Mouse (Mus musculus) skeletal muscle tissue, postnatal 0 days (tissue): Measurements from ENCODE around the gene Zfp54. TPM values are rescaled to one million over a fixed set of nuclear protein-coding genes. Genes with fewer than 3 reads are reported as not detected.

Source experiments
- polyA plus RNA-seq: library from polyadenylated mRNA; unstranded; fragments of >200 nt; fragmentation: Nextera tagmentation; extraction: Ambion mirVana; gene quantifications from 2 replicates; pipeline ENCODE4 v1.2.1, GENCODE M21; 2015

The Zfp54 gene
- polyA plus RNA-seq = 1.2 and 1.6 TPM in 2 replicates

DNA sequence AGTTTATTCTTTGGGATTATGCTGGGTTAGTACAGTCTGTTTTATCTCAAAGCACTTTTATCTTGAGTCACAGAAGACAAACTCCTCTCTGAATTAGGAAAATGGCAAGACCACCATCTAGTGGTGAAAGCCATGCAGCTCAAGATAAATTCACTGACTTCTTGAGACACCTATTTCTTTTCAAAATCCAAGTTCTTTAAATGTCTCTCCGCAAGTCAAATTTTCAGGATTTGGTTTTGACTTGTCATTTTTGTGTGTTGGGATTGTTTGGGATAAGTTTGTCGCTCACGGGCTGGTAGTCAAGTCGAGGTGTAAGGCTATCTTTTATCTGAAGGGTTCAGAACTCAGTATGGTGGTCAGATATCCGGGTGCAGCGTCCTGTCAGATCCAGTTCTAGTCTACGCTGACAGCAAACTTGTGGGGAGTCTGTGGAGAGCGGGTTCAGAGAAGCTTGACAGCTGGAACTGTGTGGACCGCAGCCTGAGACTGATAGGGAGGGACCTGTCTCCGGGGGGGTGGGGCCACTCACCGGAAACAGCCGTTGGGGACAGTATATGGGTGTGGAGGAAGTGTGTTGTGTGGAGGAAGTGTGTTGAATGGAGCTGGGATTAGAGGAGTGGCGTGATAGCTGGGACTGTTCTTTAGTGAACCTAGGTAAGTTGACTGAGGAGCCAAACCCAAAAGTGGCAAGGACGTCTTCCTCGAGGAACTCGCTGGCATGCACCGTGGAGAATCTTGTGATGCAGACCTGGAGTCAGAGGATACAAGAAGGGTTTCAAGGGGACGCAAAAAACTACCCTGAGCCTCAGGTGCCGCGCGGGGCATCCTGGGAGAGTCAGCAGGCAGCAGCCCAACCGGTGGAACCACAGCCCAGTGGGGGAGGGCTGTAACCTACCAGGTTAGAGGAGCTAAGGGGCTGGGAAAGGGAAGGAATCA is at the start of gene Zfp54:
Gene Zfp54, plus strand, starts transcription at position 564 of the 936 bp plus-strand sequence.

DNA sequence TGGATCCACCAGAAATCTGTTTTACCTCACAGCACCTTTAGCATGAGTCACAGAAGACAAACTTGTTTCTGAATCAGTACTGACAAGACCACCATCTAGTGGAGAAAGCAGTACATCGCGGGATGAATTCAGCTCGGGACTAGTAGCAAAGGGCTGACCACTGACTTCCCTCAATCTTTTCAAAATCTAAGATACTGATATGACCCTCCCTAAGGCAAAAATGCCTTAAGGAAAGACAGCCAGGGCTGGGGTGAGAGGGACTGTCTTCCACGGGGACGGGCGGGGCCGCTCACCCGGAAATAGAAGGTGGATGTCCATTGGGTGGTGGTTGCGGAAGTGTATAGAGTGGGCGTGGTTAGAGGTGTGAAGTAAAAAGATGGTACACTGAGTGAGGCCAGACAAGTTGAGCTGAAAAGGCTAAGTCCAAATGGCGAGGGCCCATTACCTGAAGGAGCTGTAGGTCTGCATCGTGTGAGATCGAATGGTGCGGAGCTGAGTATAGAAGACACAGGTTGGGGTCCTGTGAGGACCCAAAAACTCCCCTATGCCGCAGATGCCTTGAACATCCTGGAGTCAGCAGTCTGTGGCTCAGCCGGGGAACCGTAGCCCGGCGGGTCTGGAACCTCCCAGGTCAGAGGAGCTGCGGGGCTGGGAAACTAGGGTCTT is 39.5 kb upstream of the Zfp54 start, which contains the start of gene Zfp677:
Gene Zfp677, plus strand, starts transcription at position 358 of the 666 bp plus-strand sequence.

DNA sequence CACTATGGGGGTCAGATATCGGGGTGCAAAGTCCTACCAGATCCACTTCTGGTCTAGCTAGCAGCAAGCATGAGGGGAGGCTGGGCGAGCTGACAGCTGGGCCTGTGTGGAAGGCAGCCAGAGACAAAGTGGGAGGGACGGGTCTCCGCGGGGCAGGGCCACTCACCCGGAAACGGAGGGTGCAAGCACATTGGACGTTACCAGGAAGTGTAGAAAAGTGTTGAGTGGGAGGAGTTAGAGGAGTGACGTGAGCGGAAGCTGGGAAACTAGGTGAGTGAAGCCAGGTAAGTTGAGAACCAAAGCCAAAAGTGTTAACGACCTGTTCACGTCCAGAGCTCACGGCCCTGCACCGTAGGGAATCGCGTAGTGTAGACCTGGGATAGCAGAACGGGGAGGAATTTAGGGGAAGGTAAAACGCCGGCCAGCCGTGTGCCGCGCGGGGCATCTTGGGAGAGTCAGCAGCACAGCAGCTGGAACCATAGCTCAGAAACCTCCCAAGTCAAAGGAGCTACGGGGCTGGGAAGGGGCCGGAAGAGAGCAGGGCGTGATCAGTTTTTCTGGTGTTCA is 27.2 kb downstream of the Zfp54 start, which contains the start of gene Zfp51:
Gene Zfp51, plus strand, starts transcription at position 237 of the 567 bp plus-strand sequence.

Other genes with a start within 250 kb of the Zfp54 start
- gene Vmn1r234, start 197.1 kb upstream of the Zfp54 start, polyA plus RNA-seq = not detected in 2 replicates
- not detected in 2 replicates for gene Vmn1r235, start 166.8 kb upstream of the Zfp54 start, polyA plus RNA-seq
- gene Vmn1r236, start 140.3 kb upstream of the Zfp54 start, polyA plus RNA-seq = not detected in 2 replicates
- not detected in 2 replicates for gene Vmn1r237, start 111.4 kb upstream of the Zfp54 start, polyA plus RNA-seq
- 1.2 and 1.3 TPM in 2 replicates for gene Zfp677, start 39.5 kb upstream of the Zfp54 start, polyA plus RNA-seq
- gene Zfp51, start 27.1 kb downstream of the Zfp54 start, polyA plus RNA-seq = 6.2 TPM in 2 replicates
- 3.8 and 5.0 TPM in 2 replicates for gene Zfp53, start 65.8 kb downstream of the Zfp54 start, polyA plus RNA-seq
- gene Zfp52, start 112.3 kb downstream of the Zfp54 start, polyA plus RNA-seq = 1.7 and 1.9 TPM in 2 replicates
- gene Zfp948, start 143.8 kb downstream of the Zfp54 start, polyA plus RNA-seq = 7.0 and 8.8 TPM in 2 replicates
- gene Zfp983, start 227.4 kb downstream of the Zfp54 start, polyA plus RNA-seq = 1.4 and 1.5 TPM in 2 replicates